In the genomic region with DNA sequence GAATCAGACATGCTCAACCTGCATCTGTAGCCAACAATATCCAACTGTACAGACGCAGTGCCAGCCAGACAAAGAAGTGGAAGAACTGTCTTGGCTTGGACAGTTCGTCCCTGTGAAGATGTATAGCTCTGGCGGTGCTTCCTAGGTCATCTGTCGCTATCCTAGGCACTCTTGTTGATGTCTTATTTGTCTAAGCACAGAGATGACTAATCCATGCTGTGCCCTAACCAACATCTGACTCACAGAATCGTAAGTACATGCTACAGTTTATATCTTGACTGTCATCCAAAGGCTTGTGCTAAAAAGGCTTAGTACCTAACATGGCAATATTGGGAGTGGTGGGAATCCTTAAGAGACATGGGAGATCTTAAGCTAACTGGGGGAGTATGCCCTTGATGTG, we compare ENCODE assay signal across 26 mouse cellular contexts. TPM values are rescaled to one million over a fixed set of nuclear protein-coding genes. Genes with fewer than 3 reads are reported as not detected.
A peak's percentile ranks its signal among the peaks of the same experiment; 100 is the strongest.
DNase-seq lines count a peak whose midpoint lies in the region; ATAC-seq and TF ChIP-seq lines count a peak whose summit lies in the region.
"Had no signal": no experiment of that assay in that cellular context is flagged by ENCODE, and none has a peak within 500 bp of the region (broad histone marks: within the 10 kb centered on the region; RNA-seq: fewer than 3 reads in every experiment).

No protein-coding gene starts in this region.

- no peaks in the 10 kb centered on the region for H3K9me3 ChIP-seq in midbrain, embryonic 15.5 days
- H3K9me3 ChIP-seq: heart, embryonic 15.5 days; hindbrain, embryonic 13.5 days; intestine, embryonic 15.5 days had no signal

- H3K79me3 ChIP-seq in C2C12 (ENCODE audit: low read depth) = no peaks in the 10 kb centered on the region

- H3K4me3 ChIP-seq in C2C12 (ENCODE audit: insufficient read depth, poor library complexity, severe bottlenecking) = no peak overlapping the region
- H3K4me3 ChIP-seq in midbrain, embryonic 15.5 days = no peak overlapping the region
- H3K4me3 ChIP-seq: gastrocnemius, adult 2 months; heart, embryonic 12.5 days; heart, embryonic 15.5 days; hindbrain, embryonic 10.5 days; hindbrain, embryonic 13.5 days; intestine, embryonic 15.5 days had no signal

- no peak overlapping the region for H3K27ac ChIP-seq in midbrain, embryonic 15.5 days
- H3K27ac ChIP-seq: gastrocnemius, adult 2 months; heart, embryonic 15.5 days; hindbrain, embryonic 10.5 days; hindbrain, embryonic 13.5 days; intestine, embryonic 15.5 days had no signal

- no peaks in the 10 kb centered on the region for H3K36me3 ChIP-seq in C2C12 (ENCODE audit: control insufficient read depth, insufficient read depth)
- no peaks in the 10 kb centered on the region for H3K36me3 ChIP-seq in midbrain, embryonic 15.5 days (replicated peaks)
- H3K36me3 ChIP-seq: heart, embryonic 12.5 days; heart, embryonic 15.5 days; hindbrain, embryonic 10.5 days; hindbrain, embryonic 13.5 days; intestine, embryonic 15.5 days had no signal

- TF ChIP-seq CTCF in C2C12 (IDR thresholded peaks at IDR 0.05; ENCODE audit: control insufficient read depth, insufficient read depth, insufficient read length) = no peak

- H3K79me2 ChIP-seq in C2C12 (ENCODE audit: control insufficient read depth, insufficient read depth) = no peaks in the 10 kb centered on the region

- no peak for ATAC-seq in midbrain, embryonic 15.5 days (replicated peaks)
- ATAC-seq in granulocyte monocyte progenitor cell, adult 5-6 weeks (replicated peaks; ENCODE audit: poor library complexity, severe bottlenecking) = no peak
- ATAC-seq: forebrain, embryonic 14.5 days; forebrain, postnatal 0 days; hindbrain, embryonic 16.5 days; intestine, embryonic 15.5 days; Patski had no signal

- no peak overlapping the region for H3K9ac ChIP-seq in midbrain, embryonic 15.5 days
- H3K9ac ChIP-seq: forebrain, postnatal 0 days; heart, embryonic 12.5 days; heart, embryonic 15.5 days; hindbrain, embryonic 13.5 days; intestine, embryonic 15.5 days had no signal

- no peak overlapping the region for H3ac ChIP-seq in C2C12 (ENCODE audit: control insufficient read depth, insufficient read length, low read depth)

- no peaks in the 10 kb centered on the region for H3K27me3 ChIP-seq in C2C12 (ENCODE audit: control insufficient read depth, insufficient read depth, insufficient read length)
- H3K27me3 ChIP-seq in midbrain, embryonic 15.5 days (replicated peaks) = no peaks in the 10 kb centered on the region
- H3K27me3 ChIP-seq: heart, embryonic 12.5 days; heart, embryonic 15.5 days; intestine, embryonic 15.5 days; Patski had no signal

- peak; percentile 68 for DNase-seq in 3134 (ENCODE audit: extremely low read depth, insufficient read length, low spot score)
- peak; percentile 40 for DNase-seq in brain, adult 2 months (ENCODE audit: low read depth, low spot score)
- no peak for DNase-seq in cerebellum, postnatal 25 days
- DNase-seq: adrenal gland, adult 2 months; adrenal gland, postnatal 14 days; cerebellum, adult 11-12 months; cerebellum, adult 8-10 months; cerebellum, postnatal 10 days; forebrain, postnatal 0 days; gastrocnemius, adult 2 months; gastrocnemius, postnatal 14 days; heart, adult 18-20 months; heart, postnatal 10 days; heart, postnatal 36 days; kidney, adult 11 months had no signal

- H3K4me1 ChIP-seq in midbrain, embryonic 15.5 days = no peaks in the 10 kb centered on the region
- H3K4me1 ChIP-seq: heart, embryonic 12.5 days; heart, embryonic 15.5 days; hindbrain, embryonic 10.5 days; hindbrain, embryonic 13.5 days; intestine, embryonic 15.5 days had no signal

- 78% methylated on average over 5 of the region's 5 CpGs for WGBS in midbrain, embryonic 15.5 days

- no peak overlapping the region for H3K4me2 ChIP-seq in midbrain, embryonic 15.5 days
- H3K4me2 ChIP-seq: heart, embryonic 12.5 days; heart, embryonic 15.5 days; hindbrain, embryonic 13.5 days; intestine, embryonic 15.5 days had no signal

TF ChIP-seq in C2C12, 6 proteins besides CTCF, POLR2A, EP300 and RAD21:
- TF ChIP-seq MAX (IDR thresholded peaks at IDR 0.05) (no peak), FOSL1 (IDR thresholded peaks at IDR 0.05; ENCODE audit: insufficient read depth, low read length, poor library complexity, severe bottlenecking) (peak; percentile 65), USF1 (IDR thresholded peaks at IDR 0.05; ENCODE audit: low read depth) (no peak), MYOG (IDR thresholded peaks at IDR 0.05; ENCODE audit: control insufficient read depth, extremely low read depth, insufficient read length) (no peak), CEBPB (IDR thresholded peaks at IDR 0.05; ENCODE audit: low read depth) (no peak), MYOD1 (IDR thresholded peaks at IDR 0.05; ENCODE audit: control insufficient read depth, insufficient read length, low read depth) (no peak)

RNA-seq across cellular contexts. Expression of gene Morc2a, which starts 26.2 kb away (rescaled TPM):
- polyA plus RNA-seq in C2C12 (2012; fragmentation: generic; extraction: Trizol) = 21.7 TPM
- polyA plus RNA-seq in midbrain, embryonic 15.5 days (2015; fragmentation: Nextera tagmentation; extraction: Ambion mirVana) = 39.5 and 42.5 TPM in 2 replicates
- 31.1 and 46.1 TPM in 2 replicates for total RNA-seq in granulocyte monocyte progenitor cell, adult 5-6 weeks (2014; fragmentation: Nextera tagmentation)
- total RNA-seq in granulocyte monocyte progenitor cell, adult 5-6 weeks (2017) = 31.2 and 32.7 TPM in 2 replicates

Comparison
In these comparisons a context has a peak if more than half of its experiments do, and no peak if none do; other contexts are left out.
1. DNase-seq: peak in 3134 (single experiment) and brain, adult 2 months (single experiment); none in cerebellum, postnatal 25 days (0 of 2).